Mouse (Mus musculus): ENCODE data around the gene Ehd1. TPM values are rescaled to one million over a fixed set of nuclear protein-coding genes. Genes with fewer than 3 reads are reported as not detected.
"Not testable (repeated sequence)": the region's sequence is repeated elsewhere in the genome, so short reads cannot be mapped to it uniquely, and the experiment has no call there.

Gene Ehd1
- total RNA-seq, 4 experiments from 2014 or later: 90.8 to 130 (median 118) TPM

GRCm38 (mm10) chr19:6303831-6304230 lies 27.3 kb downstream of the Ehd1 start:
- DNase-seq: no peak

GRCm38 (mm10) chr19:6304787-6305516 lies 28.4 kb downstream of the Ehd1 start:
- peak; percentile 87 for DNase-seq

- no peak for DNase-seq
These were observed 29.1 kb downstream of the Ehd1 start for GRCm38 (mm10) chr19:6305517-6306115.

- DNase-seq: peak; percentile 83
These were observed 29.6 kb downstream of the Ehd1 start, which contains the start of gene Cdc42bpg for GRCm38 (mm10) chr19:6306137-6306551. TSS of gene Cdc42bpg (plus strand) at chr19:6306456.

- peak; percentile 66 for DNase-seq
These were observed 30.1 kb downstream of the Ehd1 start for GRCm38 (mm10) chr19:6306586-6306985.

GRCm38 (mm10) chr19:6307733-6308531 lies 31.4 kb downstream of the Ehd1 start:
- DNase-seq: no peak

GRCm38 (mm10) chr19:6310181-6310580 lies 33.7 kb downstream of the Ehd1 start:
- DNase-seq: no peak

- DNase-seq: not testable (repeated sequence)
These were observed 35.3 kb downstream of the Ehd1 start for GRCm38 (mm10) chr19:6311783-6312182.

- no peak for DNase-seq
These were observed 37.3 kb downstream of the Ehd1 start for GRCm38 (mm10) chr19:6313796-6314195.

- DNase-seq: no peak
These were observed 38.0 kb downstream of the Ehd1 start for GRCm38 (mm10) chr19:6314513-6314912.

GRCm38 (mm10) chr19:6315573-6315972 lies 39.0 kb downstream of the Ehd1 start:
- DNase-seq: no peak

- DNase-seq: no peak
These were observed 41.6 kb downstream of the Ehd1 start for GRCm38 (mm10) chr19:6318145-6318544.

- no peak for DNase-seq
These were observed 44.8 kb downstream of the Ehd1 start for GRCm38 (mm10) chr19:6321358-6321757.

GRCm38 (mm10) chr19:6321786-6322621 lies 45.5 kb downstream of the Ehd1 start:
- DNase-seq: no peak

GRCm38 (mm10) chr19:6324751-6325150 lies 48.2 kb downstream of the Ehd1 start:
- DNase-seq: no peak

GRCm38 (mm10) chr19:6331178-6331577 lies 54.7 kb downstream of the Ehd1 start:
- no peak for DNase-seq

GRCm38 (mm10) chr19:6331719-6332516 lies 55.4 kb downstream of the Ehd1 start:
- no peak for DNase-seq

GRCm38 (mm10) chr19:6333761-6334595 lies 57.5 kb downstream of the Ehd1 start:
- DNase-seq: no peak

- DNase-seq: peak; percentile 96
These were observed 58.3 kb downstream of the Ehd1 start, which contains the start of gene Men1 for GRCm38 (mm10) chr19:6334673-6335457. TSS of gene Men1 (plus strand) at chr19:6334979.

- no peak for DNase-seq
These were observed 58.9 kb downstream of the Ehd1 start for GRCm38 (mm10) chr19:6335458-6335827.

All from adrenal gland, adult 8-10 months (tissue).